Mouse (Mus musculus) urinary bladder, postnatal 10 days (tissue): ENCODE results near the gene Mrps7.

ENCODE experiments used
- DNase-seq: peaks from one replicate; pipeline ENCODE4 v3.0.0; 2022; ENCODE audit warnings: low spot score

Gene Mrps7

GRCm38 (mm10) chr11:115608421-115609399 is 5.0 kb downstream of the Mrps7 start:
- DNase-seq, result no peak

- DNase-seq, result no peak
Measured at GRCm38 (mm10) chr11:115609576-115609975, 5.9 kb downstream of the Mrps7 start.

GRCm38 (mm10) chr11:115611173-115611572 is 7.4 kb downstream of the Mrps7 start:
- DNase-seq, result no peak

GRCm38 (mm10) chr11:115612059-115612409 is 8.3 kb downstream of the Mrps7 start:
- DNase-seq, result peak; percentile 43

GRCm38 (mm10) chr11:115612410-115613137 is 8.8 kb downstream of the Mrps7 start, which contains the start of gene Mif4gd:
Gene Mif4gd (minus strand): TSS chr11:115612969.
- peak; percentile 78 for DNase-seq

GRCm38 (mm10) chr11:115613138-115613945 is 9.6 kb downstream of the Mrps7 start:
- no peak for DNase-seq

GRCm38 (mm10) chr11:115614346-115615107 is 10.8 kb downstream of the Mrps7 start:
- DNase-seq, result no peak

- no peak for DNase-seq
Measured at GRCm38 (mm10) chr11:115615108-115615825, 11.5 kb downstream of the Mrps7 start.

- no peak for DNase-seq
Measured at GRCm38 (mm10) chr11:115615875-115616274, 12.2 kb downstream of the Mrps7 start.

- no peak for DNase-seq
Measured at GRCm38 (mm10) chr11:115616371-115616770, 12.6 kb downstream of the Mrps7 start.

GRCm38 (mm10) chr11:115616893-115617292 is 13.2 kb downstream of the Mrps7 start:
- DNase-seq, result no peak

GRCm38 (mm10) chr11:115618001-115618400 is 14.3 kb downstream of the Mrps7 start:
- no peak for DNase-seq

- DNase-seq, result no peak
Measured at GRCm38 (mm10) chr11:115618732-115619516, 15.2 kb downstream of the Mrps7 start.

- no peak for DNase-seq
Measured at GRCm38 (mm10) chr11:115619949-115620348, 16.2 kb downstream of the Mrps7 start.

GRCm38 (mm10) chr11:115623487-115624070 is 19.9 kb downstream of the Mrps7 start:
- DNase-seq, result no peak

GRCm38 (mm10) chr11:115625877-115626276 is 22.2 kb downstream of the Mrps7 start:
- no peak for DNase-seq

GRCm38 (mm10) chr11:115626824-115627616 is 23.3 kb downstream of the Mrps7 start:
- no peak for DNase-seq

GRCm38 (mm10) chr11:115627705-115628464 is 24.2 kb downstream of the Mrps7 start, which contains the start of gene Slc25a19:
Gene Slc25a19 (minus strand): TSS chr11:115628295.
- DNase-seq, result peak; percentile 98
